Mouse (Mus musculus) forebrain, embryonic 12.5 days (tissue): ENCODE measurements around the gene A730049H05Rik. TPM values are rescaled to one million over a fixed set of nuclear protein-coding genes. Genes with fewer than 3 reads are reported as not detected.
A peak's percentile ranks its signal among the peaks of the same experiment; 100 is the strongest.

Source experiments
- ATAC-seq: fragments of 200-750 bp; cut with Nextera tagmentation; 2 replicates; pipeline ENCODE4 v1.8.0; 2017; ENCODE audit warnings: moderate TSS enrichment; ENCODE audit not compliant: low FRiP score
- H3K27ac ChIP-seq: fragments of 300-500 bp; sonication (generic); 2 replicates; pipeline ENCODE4 v1.5.1; 2016; ENCODE audit warnings: mild to moderate bottlenecking
- H3K27me3 ChIP-seq: fragments of 300-500 bp; sonication (generic); 2 replicates; pipeline ENCODE4 v1.6.1; 2016; ENCODE audit warnings: mild to moderate bottlenecking
- H3K36me3 ChIP-seq: fragments of 300-500 bp; sonication (generic); replicated peaks from 2 replicates; pipeline ENCODE4 v1.6.1; 2016; ENCODE audit warnings: mild to moderate bottlenecking
- H3K4me1 ChIP-seq: fragments of 300-500 bp; sonication (generic); 2 replicates; pipeline ENCODE4 v1.6.1; 2016
- H3K4me2 ChIP-seq: fragments of 300-500 bp; sonication (generic); 2 replicates; pipeline ENCODE4 v1.6.1; 2016; ENCODE audit warnings: mild to moderate bottlenecking, moderate library complexity
- H3K4me3 ChIP-seq: fragments of 300-500 bp; sonication (generic); replicated peaks from 2 replicates; pipeline ENCODE4 v1.5.1; 2016; ENCODE audit warnings: mild to moderate bottlenecking
- H3K9ac ChIP-seq: fragments of 300-500 bp; sonication (generic); 2 replicates; pipeline ENCODE4 v1.6.1; 2016; ENCODE audit warnings: mild to moderate bottlenecking
- H3K9me3 ChIP-seq: fragments of 300-500 bp; sonication (generic); 2 replicates; pipeline ENCODE4 v1.6.1; 2016
- WGBS: fragments of 180-500 bp; shearing (Covaris S2); methylation state at CpG from one replicate; pipeline ENCODE4 v1.1.7; 2016; 5-methylcytosine and 5-hydroxymethylcytosine counted together
- polyA plus RNA-seq: library from polyadenylated mRNA; unstranded; fragments of >200 nt; fragmentation: Nextera tagmentation; extraction: Ambion mirVana; gene quantifications from 2 replicates; pipeline ENCODE4 v1.2.1, GENCODE M21; 2016

A730049H05Rik gene
- polyA plus RNA-seq = 0.49 TPM in 1 of 2 replicates, not detected in the other

DNA sequence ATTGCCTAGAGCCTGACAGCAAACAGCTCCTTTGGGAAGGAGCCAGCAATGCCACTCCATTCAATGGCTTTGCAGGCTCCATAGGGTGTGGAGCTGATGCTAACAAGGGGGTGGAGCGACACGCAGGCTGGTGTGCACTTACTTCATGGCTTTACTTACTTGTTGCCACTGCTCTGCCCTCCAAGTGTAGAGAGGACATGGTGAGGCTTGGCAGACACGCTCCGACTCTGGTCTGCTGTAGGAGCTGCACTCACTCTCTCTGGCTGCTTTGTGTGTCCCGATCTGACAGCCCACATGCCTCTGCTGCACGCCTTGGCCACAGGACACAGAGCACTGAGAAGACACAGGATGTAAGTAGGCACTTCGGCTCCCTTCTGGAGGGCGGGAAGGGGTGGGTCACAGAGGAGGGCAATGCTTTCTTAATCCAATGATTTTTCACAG is at the start of gene A730049H05Rik:
Gene A730049H05Rik (plus strand): TSS at position 168 of the 441 bp plus-strand sequence.
- Histone ChIP-seq H3K27me3 (peaks cover 17% of the 10 kb centered on the region), H3K27ac (no peak within 1 kb of the TSS), H3K36me3 (no peaks in the 10 kb centered on the region), H3K4me1 (peaks cover 18% of the 10 kb centered on the region), H3K9me3 (no peaks in the 10 kb centered on the region), H3K9ac (no peak within 1 kb of the TSS), H3K4me3 (no peak within 1 kb of the TSS), H3K4me2 (peak within 1 kb of the TSS; percentile 31)
- no peak for ATAC-seq
- 5% methylated on average over 8 of the region's 8 CpGs for WGBS

DNA sequence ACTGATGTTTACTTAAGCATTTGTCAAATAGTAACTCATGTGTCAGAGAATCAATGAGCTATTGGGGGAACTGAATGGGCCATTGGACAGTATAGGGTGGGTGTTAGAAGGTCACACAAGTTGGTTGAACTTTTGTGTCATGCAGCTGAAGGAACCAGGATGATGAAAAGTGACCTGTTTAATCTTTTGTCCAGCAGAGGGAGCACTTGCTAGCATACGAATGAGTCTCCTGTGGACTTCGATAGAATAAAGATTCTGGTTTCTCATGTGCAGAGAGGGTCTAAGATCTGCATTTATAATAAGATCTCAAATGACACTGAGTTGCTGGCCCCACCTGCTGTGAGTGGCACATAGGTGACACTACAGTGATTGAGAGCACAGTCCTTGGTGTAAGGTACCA is 39.9 kb upstream of the A730049H05Rik start:
- no peak overlapping the region for H3K9ac ChIP-seq

GRCm38 (mm10) chr6:92779140-92779934 is 36.9 kb upstream of the A730049H05Rik start:
- no peak for ATAC-seq
- Histone ChIP-seq H3K4me1 (0 out of 2 replicates have a peak, but pooled peaks cover 2% of the 10 kb centered on the region), H3K4me3 (no peak overlapping the region), H3K9ac (no peak overlapping the region), H3K27ac (no peak overlapping the region), H3K4me2 (no peak overlapping the region), H3K36me3 (no peaks in the 10 kb centered on the region), H3K27me3 (no peaks in the 10 kb centered on the region), H3K9me3 (no peaks in the 10 kb centered on the region)
- 85% methylated on average over 11 of the region's 11 CpGs for WGBS

More for the DNA sequence above, 39.9 kb upstream of the A730049H05Rik start:
- WGBS = 29% methylated on average over 2 of the region's 2 CpGs
- no peak overlapping the region for H3K4me3 ChIP-seq
- no peaks in the 10 kb centered on the region for H3K36me3 ChIP-seq
- H3K27me3 ChIP-seq = no peaks in the 10 kb centered on the region
- no peak overlapping the region for H3K27ac ChIP-seq
- H3K4me1 ChIP-seq = 0 out of 2 replicates have a peak, but pooled peaks cover 2% of the 10 kb centered on the region
- no peak for ATAC-seq
- no peaks in the 10 kb centered on the region for H3K9me3 ChIP-seq
- no peak overlapping the region for H3K4me2 ChIP-seq

DNA sequence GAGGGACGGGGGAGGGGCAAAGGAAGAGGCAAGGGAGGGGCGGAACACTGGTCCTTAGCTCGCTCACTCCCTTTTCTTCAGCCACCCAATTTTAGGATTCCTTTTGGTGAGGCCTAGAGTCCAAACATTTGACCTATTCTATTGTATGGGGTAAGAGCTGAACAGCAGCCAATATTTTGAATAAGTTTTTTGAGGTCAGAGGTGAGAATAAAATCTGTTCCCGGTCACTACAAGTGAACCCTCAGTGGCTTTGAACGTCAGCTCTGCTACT is 36.4 kb upstream of the A730049H05Rik start:
- no peak overlapping the region for H3K9ac ChIP-seq
- H3K27ac ChIP-seq = no peak overlapping the region
- no peak for ATAC-seq
- no peaks in the 10 kb centered on the region for H3K9me3 ChIP-seq
- H3K36me3 ChIP-seq = no peaks in the 10 kb centered on the region
- no peak overlapping the region for H3K4me3 ChIP-seq
- no peaks in the 10 kb centered on the region for H3K27me3 ChIP-seq
- H3K4me1 ChIP-seq = 0 out of 2 replicates have a peak, but pooled peaks cover 4% of the 10 kb centered on the region
- H3K4me2 ChIP-seq = no peak overlapping the region
- 36% methylated on average over 5 of the region's 5 CpGs for WGBS

DNA sequence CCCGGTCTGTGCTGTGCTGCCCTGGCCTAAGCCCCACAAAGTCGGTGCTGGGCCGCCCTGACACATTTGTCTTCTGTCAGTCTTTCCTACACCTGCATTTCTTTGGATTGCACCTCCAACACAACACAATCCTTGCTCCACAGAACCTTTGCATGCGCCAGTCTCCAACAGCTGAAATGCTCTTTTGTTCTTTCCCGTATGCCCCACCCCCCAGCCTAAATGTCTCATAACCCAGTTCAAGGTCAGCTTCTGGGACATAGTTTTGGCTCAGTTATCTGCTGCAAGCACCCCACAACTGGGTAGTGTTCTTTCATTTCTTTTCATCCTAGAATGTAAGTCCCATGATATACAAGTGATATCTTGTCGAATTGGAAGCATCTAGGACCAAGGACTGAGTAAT is 34.8 kb upstream of the A730049H05Rik start:
- 84% methylated on average over 6 of the region's 6 CpGs for WGBS
- peaks cover 8% of the 10 kb centered on the region for H3K4me1 ChIP-seq
- no peaks in the 10 kb centered on the region for H3K36me3 ChIP-seq
- H3K4me2 ChIP-seq = no peak overlapping the region
- H3K9ac ChIP-seq = no peak overlapping the region
- peaks cover 12% of the 10 kb centered on the region for H3K27me3 ChIP-seq
- H3K4me3 ChIP-seq = no peak overlapping the region
- no peak for ATAC-seq
- no peaks in the 10 kb centered on the region for H3K9me3 ChIP-seq
- no peak overlapping the region for H3K27ac ChIP-seq

DNA sequence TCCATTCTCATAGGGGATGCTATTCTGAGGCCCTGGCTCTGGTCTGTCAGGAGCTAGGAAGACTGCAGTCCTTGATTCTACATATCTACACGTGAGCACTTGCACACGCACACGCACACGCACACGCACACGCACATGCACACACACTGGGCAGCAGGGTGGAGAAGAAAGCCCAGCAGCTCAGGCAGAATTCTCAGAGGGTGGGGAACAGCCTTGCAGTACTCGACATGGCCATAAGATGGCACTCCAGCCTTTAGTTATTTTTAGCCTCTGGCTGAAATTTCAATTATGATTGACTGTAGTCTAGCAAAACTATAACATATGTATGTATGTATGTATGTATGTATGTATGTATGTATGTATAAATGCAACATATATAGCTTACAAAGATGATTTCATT is 31.5 kb upstream of the A730049H05Rik start:
- no peaks in the 10 kb centered on the region for H3K36me3 ChIP-seq
- no peak overlapping the region for H3K4me3 ChIP-seq
- H3K9ac ChIP-seq = no peak overlapping the region
- H3K4me2 ChIP-seq = no peak overlapping the region
- no peak overlapping the region for H3K27ac ChIP-seq
- H3K4me1 ChIP-seq = peaks cover 17% of the 10 kb centered on the region
- WGBS = 6% methylated on average over 7 of the region's 7 CpGs
- no peaks in the 10 kb centered on the region for H3K9me3 ChIP-seq
- H3K27me3 ChIP-seq = peaks cover 15% of the 10 kb centered on the region
- no peak for ATAC-seq

DNA sequence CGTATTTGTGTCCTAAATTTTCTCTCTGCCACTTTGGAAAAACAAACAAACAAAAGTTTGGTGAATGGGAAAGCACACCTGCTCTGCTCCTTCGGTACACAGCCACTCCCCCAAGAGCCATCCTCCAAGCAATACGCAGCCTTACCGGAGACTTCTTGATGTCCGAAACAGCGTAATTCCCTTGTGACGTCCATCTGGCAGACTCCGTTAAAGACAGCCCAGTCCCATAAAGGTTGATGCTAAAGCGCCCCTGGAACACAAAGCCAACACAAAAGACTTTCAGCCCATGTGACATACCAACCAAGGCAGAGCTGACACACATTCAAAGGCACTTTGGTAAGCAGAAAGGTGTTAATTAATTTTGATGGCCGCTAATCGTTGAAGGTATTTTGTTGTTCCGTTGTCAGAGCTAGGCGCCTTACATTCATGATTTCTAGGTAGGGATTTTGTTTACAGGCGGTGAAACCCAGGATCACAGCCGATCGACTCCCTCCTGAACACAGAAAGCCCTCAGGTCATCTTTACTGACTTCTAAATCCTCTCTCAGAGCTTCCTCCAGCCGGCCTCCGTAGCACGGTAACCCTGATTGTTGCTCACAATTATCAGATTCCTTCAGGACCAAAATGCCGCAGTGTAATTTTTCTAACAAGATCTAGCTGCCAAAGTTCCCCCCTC is 29.4 kb upstream of the A730049H05Rik start:
- H3K4me1 ChIP-seq = peaks cover 17% of the 10 kb centered on the region
- WGBS = under 1% methylated on average over 20 of the region's 20 CpGs
- no peaks in the 10 kb centered on the region for H3K9me3 ChIP-seq
- H3K4me3 ChIP-seq = peak overlapping the region; percentile 34
- peak overlapping the region; percentile 66 for H3K4me2 ChIP-seq
- no peak overlapping the region for H3K27ac ChIP-seq
- peak overlapping the region; percentile 36; the same call in 1 of the 2 replicates for H3K9ac ChIP-seq
- peaks cover 15% of the 10 kb centered on the region for H3K27me3 ChIP-seq
- peak; percentile 54 for ATAC-seq
- no peaks in the 10 kb centered on the region for H3K36me3 ChIP-seq

GRCm38 (mm10) chr6:92787376-92787712 is 28.9 kb upstream of the A730049H05Rik start:
- peaks cover 15% of the 10 kb centered on the region for H3K27me3 ChIP-seq
- H3K9me3 ChIP-seq = no peaks in the 10 kb centered on the region
- H3K9ac ChIP-seq = peak overlapping the region; percentile 36; the same call in 1 of the 2 replicates
- under 1% methylated on average over 11 of the region's 12 CpGs for WGBS
- H3K4me2 ChIP-seq = peak overlapping the region; percentile 66
- no peak overlapping the region for H3K27ac ChIP-seq
- ATAC-seq = peak; percentile 77
- H3K4me1 ChIP-seq = peaks cover 17% of the 10 kb centered on the region
- H3K4me3 ChIP-seq = peak overlapping the region; percentile 34
- H3K36me3 ChIP-seq = no peaks in the 10 kb centered on the region

GRCm38 (mm10) chr6:92793804-92794203 is 22.5 kb upstream of the A730049H05Rik start:
- Histone ChIP-seq H3K27ac (no peak overlapping the region), H3K4me1 (no peaks in the 10 kb centered on the region), H3K9me3 (no peaks in the 10 kb centered on the region), H3K4me2 (no peak overlapping the region), H3K27me3 (no peaks in the 10 kb centered on the region), H3K9ac (no peak overlapping the region), H3K4me3 (no peak overlapping the region), H3K36me3 (no peaks in the 10 kb centered on the region)
- ATAC-seq = no peak
- 91% methylated on average over 6 of the region's 6 CpGs for WGBS

DNA sequence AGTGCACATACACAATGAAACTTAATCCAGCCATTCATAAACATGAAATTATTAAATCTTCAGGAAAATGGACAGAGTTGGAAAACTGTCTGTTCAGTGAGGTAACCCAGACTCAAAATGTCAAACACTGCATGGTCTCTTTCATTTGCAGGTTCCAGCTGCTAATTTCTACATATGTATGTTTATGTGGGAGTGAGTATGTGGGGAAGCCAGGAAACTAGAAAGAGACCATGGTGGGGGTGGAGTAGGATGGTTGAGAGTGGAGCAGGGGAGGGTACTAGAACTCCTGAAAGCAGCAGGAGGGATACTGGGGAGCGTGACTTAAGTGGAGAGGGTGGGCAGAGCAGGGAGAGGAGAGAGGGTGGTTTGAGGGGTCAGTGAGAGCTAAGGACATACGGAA is 14.8 kb upstream of the A730049H05Rik start:
- H3K27ac ChIP-seq = no peak overlapping the region
- no peak for ATAC-seq
- no peak overlapping the region for H3K9ac ChIP-seq
- 79% methylated on average over 2 of the region's 2 CpGs for WGBS
- no peaks in the 10 kb centered on the region for H3K36me3 ChIP-seq
- no peaks in the 10 kb centered on the region for H3K9me3 ChIP-seq
- no peaks in the 10 kb centered on the region for H3K4me1 ChIP-seq
- no peak overlapping the region for H3K4me3 ChIP-seq
- H3K27me3 ChIP-seq = no peaks in the 10 kb centered on the region
- no peak overlapping the region for H3K4me2 ChIP-seq

DNA sequence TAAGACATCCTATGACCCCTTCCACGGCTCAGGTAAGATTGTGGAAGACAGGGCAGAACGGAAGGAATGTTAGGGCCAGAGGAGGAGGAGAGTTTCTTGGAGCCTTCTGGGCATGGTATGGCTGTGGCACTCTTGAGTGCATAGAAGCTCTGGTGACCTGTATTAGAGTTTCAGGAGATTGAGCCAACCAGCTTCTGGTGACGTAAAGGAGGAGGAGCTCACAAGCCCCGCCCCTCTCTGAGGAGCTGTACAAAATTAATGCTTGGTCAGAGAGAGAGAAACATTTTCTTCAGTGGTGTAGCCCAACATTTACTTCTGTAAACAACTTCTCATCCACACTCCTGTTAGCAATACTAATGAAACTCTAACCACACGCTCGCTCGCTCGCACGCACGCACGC is 13.9 kb upstream of the A730049H05Rik start:
- H3K4me2 ChIP-seq = no peak overlapping the region
- WGBS = 95% methylated on average over 11 of the region's 11 CpGs

GRCm38 (mm10) chr6:92803213-92803612 is 13.1 kb upstream of the A730049H05Rik start:
- H3K4me3 ChIP-seq = no peak overlapping the region
- no peak for ATAC-seq
- no peak overlapping the region for H3K27ac ChIP-seq
- no peaks in the 10 kb centered on the region for H3K36me3 ChIP-seq
- no peak overlapping the region for H3K4me2 ChIP-seq
- H3K27me3 ChIP-seq = no peaks in the 10 kb centered on the region
- H3K4me1 ChIP-seq = no peaks in the 10 kb centered on the region
- H3K9ac ChIP-seq = no peak overlapping the region
- WGBS = 75% methylated on average over 6 of the region's 6 CpGs
- no peaks in the 10 kb centered on the region for H3K9me3 ChIP-seq

More for the DNA sequence above, 13.9 kb upstream of the A730049H05Rik start:
- no peak for ATAC-seq
- H3K27ac ChIP-seq = no peak overlapping the region
- no peaks in the 10 kb centered on the region for H3K27me3 ChIP-seq
- H3K9ac ChIP-seq = no peak overlapping the region
- no peaks in the 10 kb centered on the region for H3K36me3 ChIP-seq
- no peaks in the 10 kb centered on the region for H3K9me3 ChIP-seq
- H3K4me1 ChIP-seq = no peaks in the 10 kb centered on the region
- no peak overlapping the region for H3K4me3 ChIP-seq
